In the genomic region with DNA sequence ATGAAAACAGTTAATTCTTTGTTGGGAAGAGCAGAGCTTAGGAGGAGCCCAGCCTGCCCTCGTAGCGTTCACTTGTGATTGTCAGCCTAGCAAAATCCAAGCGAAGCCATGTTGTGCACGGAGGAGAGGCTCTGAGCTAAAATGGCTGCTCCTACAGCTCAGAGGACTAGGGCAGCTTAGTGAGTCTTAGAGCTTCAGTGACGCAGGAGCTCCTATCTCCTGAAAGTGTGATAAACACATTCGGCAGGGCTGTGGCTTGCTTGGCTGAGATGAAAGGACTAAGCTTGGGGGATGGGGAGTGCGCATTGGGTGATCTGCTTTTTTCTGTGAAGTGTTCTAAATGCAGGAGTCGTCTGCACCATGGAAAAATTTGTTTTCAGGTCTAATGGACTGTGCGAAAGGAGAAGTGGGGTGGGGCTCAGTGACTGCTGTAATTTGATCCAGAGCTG, we compare ENCODE assay signal across 8 mouse cellular contexts.
A peak's percentile ranks its signal among the peaks of the same experiment; 100 is the strongest.
DNase-seq lines count a peak whose midpoint lies in the region; ATAC-seq and TF ChIP-seq lines count a peak whose summit lies in the region.

No protein-coding gene starts in this region.

- no peak for TF ChIP-seq CTCF in liver, embryonic 14.5 days (IDR thresholded peaks at IDR 0.05; ENCODE audit: low read depth)

- 11% methylated on average over 9 of the region's 9 CpGs for WGBS in heart, embryonic 13.5 days
- 24% methylated on average over 9 of the region's 9 CpGs for WGBS in liver, embryonic 14.5 days (ENCODE audit: insufficient replicate concordance)
- whole genome bisulfite sequencing in neural tube, embryonic 12.5 days: 10% methylated on average over 9 of the region's 9 CpGs

- peak; percentile 88 for ATAC-seq in frontal cortex, adult (ENCODE audit: low TSS enrichment)
- ATAC-seq in heart, embryonic 13.5 days (ENCODE audit: extremely low read depth, insufficient number of reproducible peaks, low FRiP score, low TSS enrichment): peak; percentile 48
- ATAC-seq in liver, embryonic 14.5 days (ENCODE audit: insufficient read depth): no peak; the same call in 1 of the 2 replicates
- peak; percentile 82 for ATAC-seq in neural tube, embryonic 12.5 days (ENCODE audit: low FRiP score, low read depth)
- ATAC-seq in erythroid progenitor cell, adult 5-6 weeks (replicated peaks; ENCODE audit: low FRiP score, poor library complexity, severe bottlenecking): no peak

- H3K27me3 ChIP-seq in heart, embryonic 13.5 days (replicated peaks): no peaks in the 10 kb centered on the region
- H3K27me3 ChIP-seq in liver, embryonic 14.5 days (ENCODE audit: control insufficient read depth, insufficient read depth, low read length): no peaks in the 10 kb centered on the region
- H3K27me3 ChIP-seq in neural tube, embryonic 12.5 days (replicated peaks): no peaks in the 10 kb centered on the region

- peak overlapping the region; percentile 60 for H3K9ac ChIP-seq in heart, embryonic 13.5 days
- H3K9ac ChIP-seq in liver, embryonic 14.5 days (replicated peaks): no peak overlapping the region
- 0 out of 2 replicates have a peak overlapping the region, but pooled peaks have one; percentile 13 for H3K9ac ChIP-seq in neural tube, embryonic 12.5 days

- H3K4me3 ChIP-seq in heart, embryonic 13.5 days: peak overlapping the region; percentile 16
- H3K4me3 ChIP-seq in liver, embryonic 14.5 days (ENCODE audit: insufficient read depth in 1 of 2, low read depth in 2 of 2, low read length in 2 of 2): no peak overlapping the region
- H3K4me3 ChIP-seq in neural tube, embryonic 12.5 days: no peak overlapping the region

- peak overlapping the region; percentile 57 for H3K4me2 ChIP-seq in heart, embryonic 13.5 days
- peak overlapping the region; percentile 20; the same call in 1 of the 2 replicates for H3K4me2 ChIP-seq in liver, embryonic 14.5 days (ENCODE audit: low read depth)
- peak overlapping the region; percentile 46 for H3K4me2 ChIP-seq in neural tube, embryonic 12.5 days (replicated peaks)

- TF ChIP-seq EP300 in liver, embryonic 14.5 days (IDR thresholded peaks at IDR 0.05; ENCODE audit: low read depth): no peak

- no peak for DNase-seq in frontal cortex, postnatal 25 days (ENCODE audit: low spot score in 2 of 2)
- peak; percentile 24 for DNase-seq in embryo, embryonic 11.5 days (ENCODE audit: low read depth, low spot score)
- DNase-seq in kidney, postnatal 10 days: peak; percentile 53
- DNase-seq in liver, embryonic 14.5 days (ENCODE audit: low read depth in 3 of 3, low spot score in 3 of 3): no peak

- H3K9me3 ChIP-seq in heart, embryonic 13.5 days: no peaks in the 10 kb centered on the region
- no peaks in the 10 kb centered on the region for H3K9me3 ChIP-seq in liver, embryonic 14.5 days (ENCODE audit: control insufficient read depth, low read length)
- H3K9me3 ChIP-seq in neural tube, embryonic 12.5 days: no peaks in the 10 kb centered on the region

- peak overlapping the region; percentile 87 for H3K27ac ChIP-seq in heart, embryonic 13.5 days (replicated peaks)
- H3K27ac ChIP-seq in liver, embryonic 14.5 days: no peak overlapping the region
- peak overlapping the region; percentile 75 for H3K27ac ChIP-seq in neural tube, embryonic 12.5 days

- H3K36me3 ChIP-seq in heart, embryonic 13.5 days: peaks cover 34% of the 10 kb centered on the region
- H3K36me3 ChIP-seq in liver, embryonic 14.5 days (replicated peaks; ENCODE audit: control insufficient read depth, insufficient read depth, low read depth): no peaks in the 10 kb centered on the region
- H3K36me3 ChIP-seq in neural tube, embryonic 12.5 days: peaks cover 45% of the 10 kb centered on the region

- H3K4me1 ChIP-seq in heart, embryonic 13.5 days: peaks cover 62% of the 10 kb centered on the region
- H3K4me1 ChIP-seq in liver, embryonic 14.5 days (replicated peaks; ENCODE audit: control insufficient read depth in 2 of 2, insufficient read depth in 2 of 2, low read length in 1 of 2): peaks cover 0 to 22% of the 10 kb centered on the region in 2 experiments; a peak in 3 of 4 replicates
- peaks cover 30% of the 10 kb centered on the region for H3K4me1 ChIP-seq in neural tube, embryonic 12.5 days

Comparison
In these comparisons a context has a peak if more than half of its experiments do, and no peak if none do; other contexts are left out.
1. ATAC-seq: peak in frontal cortex, adult (single experiment), heart, embryonic 13.5 days (single experiment) and neural tube, embryonic 12.5 days (single experiment); none in liver, embryonic 14.5 days (single experiment) and erythroid progenitor cell, adult 5-6 weeks (single experiment).
2. DNase-seq: peak in embryo, embryonic 11.5 days (single experiment) and kidney, postnatal 10 days (single experiment); none in frontal cortex, postnatal 25 days (0 of 2) and liver, embryonic 14.5 days (0 of 3).
3. Peak in every context shown above with its lines, with median percentiles within 50 percentile points of each other: H3K4me2 ChIP-seq.